Mouse (Mus musculus) olfactory bulb, adult 2 months (tissue): ENCODE results near the gene Cnn1. TPM values are rescaled to one million over a fixed set of nuclear protein-coding genes. Genes with fewer than 3 reads are reported as not detected.
"Not testable (repeated sequence)": the region's sequence is repeated elsewhere in the genome, so short reads cannot be mapped to it uniquely, and the experiment has no call there.

Experiments used
- H3K27ac ChIP-seq: fragments of 200-500 bp; 2 replicates; pipeline ENCODE4 v1.5.1; 2012; ENCODE audit warnings: low read depth, low read length; ENCODE audit not compliant: insufficient read depth
- H3K4me1 ChIP-seq: fragments of 200-500 bp; 2 replicates; pipeline ENCODE4 v1.6.1; 2012; ENCODE audit warnings: low read length; ENCODE audit not compliant: control insufficient read depth, insufficient read depth
- H3K4me3 ChIP-seq: fragments of 200-500 bp; 2 replicates; pipeline ENCODE4 v1.5.1; 2012; ENCODE audit warnings: mild to moderate bottlenecking, low read depth, low read length, moderate library complexity; ENCODE audit not compliant: insufficient read depth
- CTCF ChIP-seq: fragments of 200-500 bp; IDR thresholded peaks from 2 replicates; pipeline ENCODE4 v1.5.1; 2012; ENCODE audit warnings: low read depth, mild to moderate bottlenecking, low read length, moderate library complexity; ENCODE audit not compliant: insufficient read depth
- POLR2A ChIP-seq: fragments of 200-500 bp; IDR thresholded peaks from 2 replicates; pipeline ENCODE4 v1.6.1; 2012; ENCODE audit warnings: mild to moderate bottlenecking, low read depth, low read length, moderate library complexity; ENCODE audit not compliant: insufficient read depth
- WGBS: fragments of 180-500 bp; shearing (Covaris S2); methylation state at CpG from one replicate; pipeline ENCODE4 v1.1.7; 2018; 5-methylcytosine and 5-hydroxymethylcytosine counted together
- polyA plus RNA-seq: library from polyadenylated mRNA; stranded (reverse); fragments of >200 nt; gene quantifications from 2 replicates; pipeline ENCODE4 v1.2.4, GENCODE M21; 2012; ENCODE audit warnings: low replicate concordance; ENCODE audit not compliant: missing spikeins, insufficient read depth, insufficient read length

Gene Cnn1
- polyA plus RNA-seq, 1 experiment: not detected

DNA sequence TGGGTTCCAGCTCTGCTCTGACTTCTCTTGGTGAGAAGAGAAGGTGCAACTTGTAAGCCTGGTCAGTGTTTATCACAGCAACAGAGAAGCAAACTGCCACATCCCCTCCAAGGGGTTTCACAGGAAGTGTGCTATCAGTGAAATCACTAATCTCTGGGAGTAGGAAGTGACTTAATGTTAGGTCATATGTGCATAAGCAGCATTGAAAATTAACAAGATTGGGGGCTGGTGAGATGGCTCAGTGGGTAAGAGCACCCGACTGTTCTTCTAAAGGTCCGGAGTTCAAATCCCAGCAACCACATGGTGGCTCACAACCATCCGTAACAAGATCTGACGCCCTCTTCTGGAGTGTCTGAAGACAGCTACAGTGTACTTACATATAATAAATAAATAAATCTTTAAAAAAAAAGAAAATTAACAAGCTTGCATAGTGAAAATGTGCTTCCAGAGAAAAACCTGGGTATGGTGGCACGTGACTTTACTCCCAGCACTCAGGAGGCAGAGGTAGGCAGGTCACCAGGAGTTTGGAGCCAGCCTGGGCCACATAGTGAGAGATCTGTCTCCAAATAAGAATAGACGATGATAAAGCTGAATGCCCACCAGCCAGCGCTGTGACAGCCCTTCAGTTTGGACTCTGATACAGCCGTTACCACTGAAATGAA is 45.4 kb downstream of the Cnn1 start:
- Histone ChIP-seq H3K4me1 (no peaks in the 10 kb centered on the region), H3K4me3 (no peak overlapping the region), H3K27ac (no peak overlapping the region)
- 89% methylated on average over 8 of the region's 8 CpGs for whole genome bisulfite sequencing
- TF ChIP-seq CTCF (no peak), POLR2A (no peak)

DNA sequence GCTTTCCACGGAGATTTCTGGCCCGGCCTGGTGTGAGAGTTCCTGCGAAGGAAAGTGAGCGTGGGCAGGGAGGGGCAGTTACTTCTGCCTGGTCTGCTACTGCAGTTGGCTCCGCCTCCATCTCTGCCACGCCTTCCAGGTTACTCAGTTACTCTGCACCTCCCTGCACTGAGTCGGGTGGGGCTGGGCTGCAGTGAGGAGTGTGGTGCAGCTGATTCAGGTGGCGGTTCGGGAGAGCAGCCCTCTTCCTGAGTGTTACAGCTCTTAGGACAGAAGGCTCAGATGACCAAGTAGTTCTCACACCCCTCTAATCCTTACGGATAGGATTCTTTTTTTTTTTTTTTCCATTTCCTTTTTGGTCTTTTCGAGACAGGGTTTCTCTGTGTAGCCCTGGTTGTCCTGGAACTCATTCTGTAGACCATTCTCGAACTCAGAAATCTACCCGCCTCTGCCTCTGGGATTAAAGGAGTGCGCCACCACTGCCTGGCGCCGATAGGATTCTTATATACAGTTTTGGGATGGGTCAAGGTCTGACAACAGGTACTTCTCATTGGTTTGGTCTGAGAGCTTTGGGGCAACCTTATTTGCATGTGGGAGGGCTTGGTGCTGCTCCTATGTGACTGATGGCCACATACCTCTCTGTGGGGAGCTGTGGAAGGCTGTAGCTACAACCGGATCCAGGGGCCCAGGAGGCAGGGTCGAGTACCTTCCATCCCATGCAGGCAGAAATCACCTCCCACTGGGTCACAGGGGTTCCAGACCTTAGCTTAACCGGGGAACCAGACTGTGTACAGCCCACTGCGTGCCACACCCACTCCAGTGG is 50.6 kb downstream of the Cnn1 start:
- no peak overlapping the region for H3K4me3 ChIP-seq
- TF ChIP-seq POLR2A (no peak), CTCF (no peak)
- no peak overlapping the region for H3K27ac ChIP-seq
- WGBS: 82% methylated on average over 20 of the region's 20 CpGs
- no peaks in the 10 kb centered on the region for H3K4me1 ChIP-seq

DNA sequence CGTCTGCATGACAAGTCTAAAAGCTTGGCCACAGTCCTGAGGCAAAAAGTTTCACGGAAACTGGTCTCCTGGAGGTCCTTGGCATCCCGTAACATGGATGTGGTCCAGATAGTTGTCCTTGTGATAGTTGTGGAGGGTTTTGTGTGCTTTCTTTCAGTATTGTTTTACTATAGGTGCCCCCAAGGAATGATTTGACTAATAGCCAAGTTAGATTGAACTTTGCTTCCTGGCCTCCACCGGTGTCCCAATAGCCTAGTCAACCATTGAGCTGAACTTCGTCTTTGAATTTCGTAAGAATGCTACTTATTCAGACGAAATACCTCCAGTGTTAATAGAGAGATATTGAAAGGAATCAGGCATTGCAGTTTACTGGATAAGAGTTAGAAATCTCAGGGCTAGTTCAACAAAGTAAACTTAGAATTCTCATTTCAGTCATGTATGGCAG is 51.3 kb downstream of the Cnn1 start:
- not testable (repeated sequence) for H3K4me3 ChIP-seq, H3K4me1 ChIP-seq, H3K27ac ChIP-seq
- 81% methylated on average over 7 of the region's 7 CpGs for WGBS

DNA sequence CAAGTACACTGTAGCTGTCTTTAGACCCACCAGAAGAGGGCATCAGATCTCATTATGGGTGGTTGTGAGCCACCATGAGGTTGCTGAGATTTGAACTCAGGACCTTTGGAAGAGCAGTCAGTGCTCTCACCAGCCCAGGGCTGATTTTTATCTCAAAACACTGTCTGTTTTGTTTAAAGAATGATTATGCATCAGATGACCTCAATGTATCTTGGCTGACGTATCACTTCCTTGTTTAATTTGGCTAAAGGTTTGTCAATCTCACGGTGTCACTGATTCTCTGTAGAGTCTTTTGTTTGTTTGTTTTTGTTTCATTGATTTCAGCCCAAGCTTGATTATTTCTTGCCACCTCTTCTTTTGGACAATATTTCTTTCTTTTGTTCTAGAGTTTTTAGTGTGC is 51.9 kb downstream of the Cnn1 start:
- WGBS: 71% methylated on average over 2 of the region's 2 CpGs

DNA sequence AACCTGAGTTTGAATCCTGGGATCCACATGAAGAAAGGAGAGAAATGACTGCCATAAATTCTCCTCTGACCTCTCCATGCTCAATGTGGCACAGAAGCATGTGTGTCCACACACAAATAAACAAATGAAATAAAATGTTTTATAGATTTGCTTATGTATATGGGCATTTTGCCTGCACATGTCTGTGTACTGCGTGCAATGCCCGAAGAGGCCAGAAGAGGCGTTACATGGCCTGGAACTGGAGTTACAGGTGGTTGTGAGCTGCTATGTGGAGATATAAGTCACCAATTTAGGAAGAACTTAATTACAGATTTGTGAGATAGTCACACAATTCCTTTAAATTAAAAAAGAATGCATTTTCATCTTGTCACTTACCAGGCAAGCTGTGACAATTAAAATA is 54.8 kb downstream of the Cnn1 start:
- Histone ChIP-seq H3K4me3 (no peak overlapping the region), H3K4me1 (peaks cover 11% of the 10 kb centered on the region), H3K27ac (no peak overlapping the region)
- 90% methylated on average over 3 of the region's 3 CpGs for WGBS
- TF ChIP-seq CTCF (no peak), POLR2A (no peak)

More for the DNA sequence above, 51.9 kb downstream of the Cnn1 start:
- no peak for TF ChIP-seq CTCF
- Histone ChIP-seq H3K4me1 (peaks cover 3% of the 10 kb centered on the region; the same call in 1 of the 2 replicates), H3K27ac (no peak overlapping the region), H3K4me3 (no peak overlapping the region)

DNA sequence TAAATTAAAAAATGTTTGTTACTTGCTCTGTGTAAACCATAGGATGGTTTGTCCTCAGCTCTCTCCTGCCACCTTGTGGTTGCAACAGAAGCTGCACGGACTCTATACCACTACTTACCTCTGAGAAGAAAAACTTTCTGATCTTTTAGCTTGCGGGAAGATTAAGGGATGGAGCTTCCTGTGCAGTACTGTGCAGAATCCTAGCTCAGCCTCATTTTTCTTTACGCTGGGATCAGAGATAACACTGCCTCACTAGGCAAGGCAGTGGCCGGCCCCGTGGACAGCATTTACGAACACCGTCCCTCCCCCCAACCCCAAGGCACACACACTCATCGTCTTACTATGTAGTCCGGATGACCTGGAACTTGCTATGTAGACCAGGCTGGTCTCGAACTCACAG is 56.6 kb downstream of the Cnn1 start:
- Histone ChIP-seq H3K4me3 (no peak overlapping the region), H3K27ac (no peak overlapping the region), H3K4me1 (peaks cover 11% of the 10 kb centered on the region)
- 16% methylated on average over 10 of the region's 10 CpGs for WGBS
- TF ChIP-seq CTCF (peak; percentile 37; the same call in 1 of the 2 replicates), POLR2A (no peak)

DNA sequence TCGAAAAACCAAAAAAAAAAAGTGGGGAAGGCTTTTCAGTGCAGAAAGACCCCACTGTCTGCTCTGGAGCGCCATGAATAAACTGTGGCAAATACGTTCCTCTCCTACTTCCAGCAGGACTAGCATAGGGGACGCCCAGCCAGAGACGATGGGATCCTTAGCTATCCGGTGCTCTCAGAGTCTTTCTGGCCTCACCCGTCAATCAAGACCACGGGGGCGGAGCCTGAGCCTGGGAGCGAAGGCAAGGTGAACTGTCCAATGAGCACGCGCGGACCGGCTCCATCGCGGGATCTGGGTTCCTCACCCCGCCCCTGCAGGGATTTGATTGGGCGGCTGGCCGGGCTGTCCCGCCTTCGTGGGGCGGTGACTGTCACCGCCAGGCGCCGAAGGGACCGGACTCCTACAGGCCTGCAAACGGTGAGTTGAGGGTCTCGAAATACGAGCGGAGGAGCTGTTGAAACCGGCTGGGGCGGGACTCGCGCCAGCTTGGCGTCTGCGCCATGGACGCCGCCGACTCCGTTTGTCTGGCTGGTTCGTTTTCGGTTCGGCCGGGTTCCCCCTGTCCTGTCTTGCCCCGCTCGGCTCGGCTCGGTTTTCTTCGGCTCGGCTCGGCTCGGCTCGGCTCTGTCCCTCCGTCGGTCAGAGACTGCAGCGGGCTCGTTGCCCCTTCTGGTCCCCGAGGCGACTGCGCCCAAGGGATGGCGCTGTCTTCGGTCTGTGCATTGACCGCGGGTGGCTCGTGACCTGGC is 57.7 kb downstream of the Cnn1 start, which contains the start of gene Pigyl:
TSS of gene Pigyl (plus strand) at position 350 of the 749 bp plus-strand sequence.
- peak within 1 kb of the TSS; percentile 94 for H3K4me3 ChIP-seq
- under 1% methylated on average over 65 of the region's 65 CpGs for WGBS
- peak; percentile 99 for TF ChIP-seq POLR2A
- 0 out of 2 replicates have a peak, but pooled peaks have one; percentile 21 for TF ChIP-seq CTCF

DNA sequence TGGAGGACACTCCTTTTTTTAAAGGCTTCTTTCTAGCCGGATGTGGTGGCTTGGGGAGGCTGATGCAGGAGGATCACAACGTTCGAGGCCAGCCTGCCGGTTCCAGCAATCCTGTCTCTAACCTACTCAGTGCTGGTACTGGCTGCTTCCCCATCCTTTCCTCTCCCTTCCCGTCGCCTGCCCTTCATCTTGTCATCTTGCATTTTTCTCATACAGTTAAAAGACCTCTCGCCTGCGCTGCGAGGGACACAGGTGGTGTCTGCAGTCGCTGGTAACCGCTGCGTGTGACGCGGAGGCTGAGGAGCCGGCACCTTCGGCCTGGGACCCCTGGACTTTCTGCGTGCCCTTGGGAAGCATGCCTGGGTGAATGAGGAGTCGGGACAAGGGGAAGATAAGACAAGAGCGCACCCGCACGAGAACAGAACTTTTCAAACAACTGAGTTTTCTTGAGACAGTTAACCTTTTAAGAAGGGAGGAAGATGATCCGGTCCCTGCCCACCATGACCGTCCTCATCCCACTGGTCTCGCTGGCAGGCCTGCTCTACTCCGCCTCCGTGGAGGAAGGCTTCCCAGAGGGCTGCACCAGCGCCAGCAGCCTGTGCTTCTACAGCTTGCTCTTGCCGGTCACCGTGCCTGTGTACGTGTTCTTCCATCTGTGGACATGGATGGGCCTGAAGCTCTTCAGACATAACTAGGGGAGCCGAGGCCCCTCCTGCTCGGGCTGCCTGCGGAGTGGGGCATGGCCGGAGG is 58.7 kb downstream of the Cnn1 start:
- Histone ChIP-seq H3K4me3 (peak overlapping the region; percentile 94), H3K27ac (no peak overlapping the region), H3K4me1 (peaks cover 11% of the 10 kb centered on the region)
- no peak for TF ChIP-seq CTCF
- no peak for TF ChIP-seq POLR2A
- 67% methylated on average over 34 of the region's 34 CpGs for WGBS

More for the DNA sequence above, 57.7 kb downstream of the Cnn1 start, which contains the start of gene Pigyl:
- peak within 1 kb of the TSS; percentile 89 for H3K27ac ChIP-seq
- H3K4me1 ChIP-seq: peaks cover 11% of the 10 kb centered on the region

Other genes starting within 250 kb of the Cnn1 start
- gene Dock6, start 246.6 kb upstream of the Cnn1 start, polyA plus RNA-seq: not detected in 2 replicates
- not detected in 2 replicates for gene Rab3d, start 181.0 kb upstream of the Cnn1 start, polyA plus RNA-seq
- gene Ccdc159, start 171.7 kb upstream of the Cnn1 start, polyA plus RNA-seq: not detected in 2 replicates
- not detected in 2 replicates for gene Tmem205, start 171.7 kb upstream of the Cnn1 start, polyA plus RNA-seq
- gene Plppr2, start 162.2 kb upstream of the Cnn1 start, polyA plus RNA-seq: not detected in 2 replicates
- not detected in 2 replicates for gene Swsap1, start 143.5 kb upstream of the Cnn1 start, polyA plus RNA-seq
- not detected in 2 replicates for gene Epor, start 135.7 kb upstream of the Cnn1 start, polyA plus RNA-seq
- gene Rgl3, start 109.8 kb upstream of the Cnn1 start, polyA plus RNA-seq: not detected in 2 replicates
- not detected in 2 replicates for gene Ccdc151, start 96.6 kb upstream of the Cnn1 start, polyA plus RNA-seq
- gene Prkcsh, start 96.4 kb upstream of the Cnn1 start, polyA plus RNA-seq: not detected in 2 replicates
- not detected in 2 replicates for gene Elavl3, start 47.2 kb upstream of the Cnn1 start, polyA plus RNA-seq
- gene Gm49318, start 28.0 kb upstream of the Cnn1 start, polyA plus RNA-seq: not detected in 2 replicates
- gene Zfp653, start 27.8 kb upstream of the Cnn1 start, polyA plus RNA-seq: not detected in 2 replicates
- not detected in 2 replicates for gene Ecsit, start 13.8 kb upstream of the Cnn1 start, polyA plus RNA-seq
- not detected in 2 replicates for gene Elof1, start 18.0 kb downstream of the Cnn1 start, polyA plus RNA-seq
- gene Acp5, start 36.5 kb downstream of the Cnn1 start, polyA plus RNA-seq: not detected in 2 replicates
- not detected in 2 replicates for gene Pigyl, start 57.6 kb downstream of the Cnn1 start, polyA plus RNA-seq
- not detected in 2 replicates for gene Zfp872, start 88.9 kb downstream of the Cnn1 start, polyA plus RNA-seq
- not detected in 2 replicates for gene Zfp809, start 126.5 kb downstream of the Cnn1 start, polyA plus RNA-seq
- gene Zfp599, start 160.7 kb downstream of the Cnn1 start, polyA plus RNA-seq: not detected in 2 replicates
- gene Zfp810, start 208.4 kb downstream of the Cnn1 start, polyA plus RNA-seq: not detected in 2 replicates